Mouse (Mus musculus) embryonic facial prominence, embryonic 11.5 days (tissue): ENCODE results near the gene Spsb1. TPM values are rescaled to one million over a fixed set of nuclear protein-coding genes. Genes with fewer than 3 reads are reported as not detected.

Experiments used
- polyA plus RNA-seq: library from polyadenylated mRNA; unstranded; fragments of >200 nt; fragmentation: Nextera tagmentation; extraction: Ambion mirVana; gene quantifications from 2 replicates; pipeline ENCODE4 v1.2.1, GENCODE M21; 2014

Spsb1 gene
- polyA plus RNA-seq, 1 experiment from 2014 or later = 16.7 TPM

Other genes starting within 250 kb of the Spsb1 start
- gene Tmem201, start 217.0 kb downstream of the Spsb1 start, polyA plus RNA-seq = 17.5 and 19.8 TPM in 2 replicates
- 18.4 and 20.1 TPM in 2 replicates for gene Slc25a33, start 180.8 kb downstream of the Spsb1 start, polyA plus RNA-seq
- gene H6pd, start 54.0 kb upstream of the Spsb1 start, polyA plus RNA-seq = 3.2 and 3.9 TPM in 2 replicates
- 0.18 and 0.28 TPM in 2 replicates for gene Gpr157, start 132.3 kb upstream of the Spsb1 start, polyA plus RNA-seq
- gene Slc2a5, start 164.2 kb upstream of the Spsb1 start, polyA plus RNA-seq = 0.90 and 1.4 TPM in 2 replicates
- gene Slc2a7, start 193.9 kb upstream of the Spsb1 start, polyA plus RNA-seq = not detected in 2 replicates
- gene Car6, start 246.3 kb upstream of the Spsb1 start, polyA plus RNA-seq = 0.18 TPM in 1 of 2 replicates, not detected in the other